Mouse (Mus musculus) forebrain, postnatal 0 days (tissue): Measurements from ENCODE around the gene Grb10. TPM values are rescaled to one million over a fixed set of nuclear protein-coding genes. Genes with fewer than 3 reads are reported as not detected.
A peak's percentile ranks its signal among the peaks of the same experiment; 100 is the strongest.

Experiments
- ATAC-seq: fragments of 200-750 bp; cut with Nextera tagmentation; 2 replicates; pipeline ENCODE4 v1.8.0; 2017; ENCODE audit warnings: mild to moderate bottlenecking, moderate library complexity
- DNase-seq: peaks from one replicate; pipeline ENCODE4 v3.0.0-alpha.2; 2015
- H3K27ac ChIP-seq: fragments of 300-500 bp; sonication (generic); 2 replicates; pipeline ENCODE4 v1.5.1; 2014; ENCODE audit warnings: low read depth, mild to moderate bottlenecking, antibody characterized with exemption, low read length, moderate library complexity, mixed read lengths
- H3K27me3 ChIP-seq: fragments of 300-500 bp; sonication (generic); 2 replicates; pipeline ENCODE4 v1.6.1; 2014; ENCODE audit warnings: mild to moderate bottlenecking, low read length, mixed read lengths; ENCODE audit not compliant: insufficient read depth
- H3K36me3 ChIP-seq: fragments of 300-500 bp; sonication (generic); 2 replicates; pipeline ENCODE4 v1.6.1; 2014; ENCODE audit warnings: mild to moderate bottlenecking, moderate library complexity; ENCODE audit not compliant: insufficient read depth
- H3K4me1 ChIP-seq: fragments of 300-500 bp; sonication (generic); 2 replicates; pipeline ENCODE4 v1.6.1; 2014; ENCODE audit warnings: antibody characterized with exemption; ENCODE audit not compliant: insufficient read depth
- H3K4me2 ChIP-seq: fragments of 300-500 bp; sonication (generic); 2 replicates; pipeline ENCODE4 v1.6.1; 2014; ENCODE audit warnings: low read depth, mild to moderate bottlenecking, moderate library complexity
- H3K4me3 ChIP-seq: fragments of 300-500 bp; sonication (generic); 2 replicates; pipeline ENCODE4 v1.5.1; 2014; ENCODE audit warnings: low read depth, low read length, mixed read lengths
- H3K9ac ChIP-seq: fragments of 300-500 bp; sonication (generic); 2 replicates; pipeline ENCODE4 v1.6.1; 2014; ENCODE audit warnings: mild to moderate bottlenecking
- H3K9me3 ChIP-seq: fragments of 300-500 bp; sonication (generic); 2 replicates; pipeline ENCODE4 v1.6.1; 2016; ENCODE audit warnings: low read length
- CTCF ChIP-seq: sonication (generic); IDR thresholded peaks from 2 replicates; pipeline ENCODE4 v1.5.1; 2016; ENCODE audit warnings: antibody characterized with exemption, control low read depth, low read depth
- WGBS: fragments of 180-500 bp; shearing (Covaris S2); extraction: QIAGEN DNeasy Blood & Tissue Kit; methylation state at CpG from one replicate; pipeline ENCODE4 v1.1.7; 2014; 5-methylcytosine and 5-hydroxymethylcytosine counted together
- polyA plus RNA-seq: library from polyadenylated mRNA; unstranded; fragments of >200 nt; fragmentation: Nextera tagmentation; extraction: Ambion mirVana; gene quantifications from 2 replicates; pipeline ENCODE4 v1.2.1, GENCODE M21; 2015
- total RNA-seq: library from RNA; depleted of rRNA; stranded (reverse); fragments of >200 nt; gene quantifications from 2 replicates; pipeline ENCODE4 v1.2.3, GENCODE M21; 2014

Grb10 gene
- total and polyA plus RNA-seq, 2 experiments from 2014 or later, result 32.7 to 80.3 TPM

DNA sequence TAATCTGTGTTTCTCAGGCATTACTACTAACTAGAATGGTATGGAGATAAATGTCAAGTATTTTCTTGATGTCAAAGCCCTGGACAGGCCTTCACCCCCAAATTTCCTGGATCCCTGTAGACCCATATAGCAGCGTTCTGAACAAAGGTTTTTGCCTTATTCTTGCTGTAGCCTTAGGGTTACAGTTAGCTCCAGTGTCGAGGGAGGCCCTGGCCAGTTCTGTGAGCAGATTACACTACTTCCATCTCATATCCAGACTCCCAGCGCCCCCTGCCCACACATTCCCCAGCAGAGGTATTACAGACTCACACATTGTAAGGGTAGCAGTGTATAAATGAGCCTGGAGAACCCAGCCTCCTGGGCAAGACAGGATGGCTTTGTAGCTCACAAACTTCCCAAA is 615 bp upstream of the Grb10 start:
- DNase-seq (no peak), ATAC-seq (peak; percentile 37; the same call in 1 of the 2 replicates)
- TF ChIP-seq CTCF, result peak; percentile 24; the same call in 1 of the 2 replicates
- H3K9ac ChIP-seq, result no peak overlapping the region
- H3K4me1 ChIP-seq, result no peaks in the 10 kb centered on the region
- H3K4me2 ChIP-seq, result no peak overlapping the region
- H3K4me3 ChIP-seq, result no peak overlapping the region
- no peak overlapping the region for H3K27ac ChIP-seq
- peaks cover 65% of the 10 kb centered on the region for H3K27me3 ChIP-seq
- H3K36me3 ChIP-seq, result no peaks in the 10 kb centered on the region
- 19% methylated on average over 3 of the region's 3 CpGs for WGBS
- H3K9me3 ChIP-seq, result no peaks in the 10 kb centered on the region

DNA sequence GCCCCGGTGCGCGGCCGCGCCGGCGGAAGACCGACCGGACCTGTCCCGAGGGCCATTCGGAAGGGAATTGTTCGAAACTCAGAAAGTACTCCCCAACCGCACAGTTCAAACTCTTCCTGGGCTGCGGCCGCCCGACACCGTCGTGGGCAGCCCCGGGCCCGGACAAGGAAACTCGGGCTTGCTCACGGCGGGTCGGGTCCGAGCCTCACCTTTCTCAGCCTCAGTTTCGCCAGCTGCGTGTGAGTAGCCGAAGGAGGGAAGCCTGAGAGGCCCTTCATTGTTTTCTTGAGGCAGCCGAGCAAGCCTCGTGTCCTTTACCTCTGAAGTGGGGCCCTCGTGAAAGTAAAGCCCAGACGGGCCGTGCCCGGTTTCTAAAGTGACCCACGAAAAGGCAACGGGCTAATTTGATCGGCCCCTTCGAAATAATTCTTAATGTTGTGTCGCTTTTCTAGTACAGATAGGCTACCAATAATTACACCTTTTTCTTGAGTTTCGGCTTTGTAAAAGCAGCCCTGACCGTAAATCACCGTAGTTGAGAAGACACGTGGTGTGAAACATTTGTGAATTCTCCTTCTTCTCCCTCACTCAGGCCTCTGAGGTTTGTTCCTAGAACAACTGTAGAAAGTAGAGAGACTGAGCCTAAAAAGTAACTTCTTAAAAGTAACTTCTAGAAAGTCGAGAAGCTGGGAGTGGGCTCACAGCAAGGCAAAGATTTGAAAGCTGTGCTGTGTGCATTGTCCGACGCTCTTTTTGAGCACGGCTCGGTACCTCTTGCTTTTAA is 604 bp downstream of the Grb10 start:
- Histone ChIP-seq H3K4me2 (peak overlapping the region; percentile 55), H3K36me3 (no peaks in the 10 kb centered on the region), H3K9me3 (no peaks in the 10 kb centered on the region), H3K9ac (no peak overlapping the region), H3K27me3 (peaks cover 69% of the 10 kb centered on the region), H3K27ac (no peak overlapping the region), H3K4me1 (no peaks in the 10 kb centered on the region), H3K4me3 (peak overlapping the region; percentile 42)
- DNase-seq (no peak), ATAC-seq (no peak)
- WGBS, result 7% methylated on average over 48 of the region's 48 CpGs
- TF ChIP-seq CTCF, result no peak

DNA sequence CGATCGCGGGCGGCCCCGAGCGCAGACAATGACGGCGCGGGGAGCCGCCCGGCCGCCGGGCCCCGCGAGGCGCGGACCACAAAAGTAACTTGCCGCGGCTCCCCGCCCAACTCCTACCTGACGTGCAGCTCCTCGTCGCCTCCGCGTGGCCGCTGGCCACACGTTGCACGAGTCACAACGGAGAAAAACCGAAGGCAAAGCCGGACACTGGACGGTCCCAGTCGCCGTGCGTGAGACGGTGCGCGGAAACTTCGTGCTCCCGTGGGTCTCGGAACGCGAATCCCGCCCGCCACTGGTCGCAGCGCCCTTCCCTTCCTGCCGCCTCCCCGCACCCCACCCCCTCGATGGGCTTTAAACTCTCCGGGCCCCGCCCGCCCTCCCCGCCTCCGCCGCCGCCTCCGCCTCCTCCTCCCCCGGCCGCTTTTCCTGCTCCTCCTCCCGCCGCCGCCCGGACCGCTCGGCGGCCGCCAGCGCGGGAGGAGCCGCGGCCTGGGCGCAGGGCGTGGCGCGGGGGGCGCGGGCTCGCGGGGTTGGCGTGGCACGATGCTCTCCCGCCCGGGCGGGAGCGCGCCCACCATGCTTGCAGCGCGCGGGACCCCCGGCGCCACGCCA is 1.3 kb downstream of the Grb10 start:
- no peak for DNase-seq
- H3K4me2 ChIP-seq, result peak overlapping the region; percentile 55

DNA sequence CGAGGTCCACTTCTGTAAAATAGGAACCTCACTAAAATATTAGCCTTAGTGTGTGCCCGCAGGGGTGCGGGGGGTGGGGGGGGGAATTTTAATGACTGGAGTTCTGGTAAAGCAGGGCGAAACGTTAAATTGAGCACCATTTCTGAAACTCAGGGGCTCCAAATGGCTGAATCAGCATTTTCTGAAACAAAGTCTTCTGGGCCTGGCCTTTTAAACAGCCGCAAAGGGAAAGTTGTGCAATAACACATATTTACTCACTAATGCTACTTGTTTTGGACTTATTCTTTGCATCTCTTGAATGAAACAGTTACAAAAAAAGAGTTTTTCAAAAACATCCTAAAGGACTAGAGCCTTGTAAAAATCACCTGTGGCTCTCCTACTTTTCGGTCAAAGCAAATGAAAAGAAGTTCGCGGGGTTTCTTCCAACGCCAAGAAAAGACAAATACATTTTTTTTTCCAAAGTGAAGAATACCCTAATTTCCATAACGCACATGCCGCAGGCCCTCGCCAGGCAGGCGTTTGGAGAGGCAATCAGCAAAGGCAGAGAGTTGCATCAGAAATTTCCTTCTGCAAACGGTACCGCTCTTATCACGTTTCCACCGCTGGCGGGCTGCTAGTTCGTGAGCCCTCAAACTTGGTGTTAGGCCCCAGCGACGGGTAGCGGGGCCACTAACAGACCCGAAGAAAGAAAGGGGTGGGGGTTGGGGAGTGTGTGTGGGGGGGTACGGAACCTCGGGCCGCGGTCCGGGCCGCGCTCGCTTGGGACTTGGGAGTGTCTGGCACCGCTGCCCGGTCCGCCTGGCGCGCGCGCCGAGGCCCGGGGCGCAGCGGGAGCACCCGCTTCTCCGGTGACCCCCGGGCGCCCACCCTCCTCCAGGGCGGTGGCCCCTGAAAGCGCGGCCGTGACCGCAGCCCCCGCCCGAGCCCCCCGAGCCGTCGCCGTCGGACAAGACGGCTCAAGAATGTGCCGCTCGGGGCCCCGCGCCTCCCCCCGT is 2.3 kb downstream of the Grb10 start:
- 2% methylated on average over 50 of the region's 65 CpGs for WGBS
- no peak for TF ChIP-seq CTCF
- no peaks in the 10 kb centered on the region for H3K36me3 ChIP-seq
- peaks cover 76% of the 10 kb centered on the region for H3K27me3 ChIP-seq
- peak; percentile 14 for ATAC-seq
- 0 out of 2 replicates have a peak overlapping the region, but pooled peaks have one; percentile 21 for H3K27ac ChIP-seq
- peak overlapping the region; percentile 35 for H3K9ac ChIP-seq
- peak overlapping the region; percentile 42 for H3K4me3 ChIP-seq
- H3K4me2 ChIP-seq, result peak overlapping the region; percentile 55
- DNase-seq, result no peak
- no peaks in the 10 kb centered on the region for H3K4me1 ChIP-seq
- H3K9me3 ChIP-seq, result no peaks in the 10 kb centered on the region

More for the DNA sequence above, 1.3 kb downstream of the Grb10 start:
- H3K4me1 ChIP-seq, result no peaks in the 10 kb centered on the region
- WGBS, result under 1% methylated on average over 64 of the region's 93 CpGs
- no peaks in the 10 kb centered on the region for H3K9me3 ChIP-seq
- H3K9ac ChIP-seq, result peak overlapping the region; percentile 35; the same call in 1 of the 2 replicates
- peaks cover 68% of the 10 kb centered on the region for H3K27me3 ChIP-seq
- no peaks in the 10 kb centered on the region for H3K36me3 ChIP-seq
- no peak overlapping the region for H3K27ac ChIP-seq
- peak overlapping the region; percentile 42 for H3K4me3 ChIP-seq
- TF ChIP-seq CTCF, result no peak
- peak; percentile 50 for ATAC-seq

DNA sequence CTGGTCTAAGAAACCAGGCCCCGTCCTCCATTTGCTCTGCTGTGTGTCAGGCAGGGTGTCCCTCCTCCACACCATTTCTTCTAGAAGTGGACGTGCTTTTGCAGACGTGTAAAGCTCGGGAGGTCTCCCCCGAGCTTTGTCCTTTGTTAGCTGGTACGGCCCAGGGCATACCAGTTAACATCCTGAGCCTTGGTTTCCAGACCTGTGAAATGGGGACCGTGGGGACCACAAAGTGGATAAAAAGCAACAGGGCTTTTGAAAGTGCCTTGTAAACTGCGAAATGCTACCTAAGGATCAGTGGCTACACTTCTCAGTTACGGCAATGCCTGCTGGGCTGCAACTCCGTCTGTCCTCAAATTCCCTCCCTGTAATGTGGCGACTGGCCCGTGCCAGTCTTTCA is 3.2 kb downstream of the Grb10 start:
- H3K4me2 ChIP-seq, result no peak overlapping the region
- DNase-seq (no peak), ATAC-seq (no peak)
- WGBS, result 13% methylated on average over 12 of the region's 12 CpGs
- H3K27ac ChIP-seq, result no peak overlapping the region
- H3K9me3 ChIP-seq, result no peaks in the 10 kb centered on the region
- no peak overlapping the region for H3K9ac ChIP-seq
- H3K36me3 ChIP-seq, result no peaks in the 10 kb centered on the region
- H3K4me1 ChIP-seq, result no peaks in the 10 kb centered on the region
- no peak overlapping the region for H3K4me3 ChIP-seq
- no peak for TF ChIP-seq CTCF
- peaks cover 75% of the 10 kb centered on the region for H3K27me3 ChIP-seq

DNA sequence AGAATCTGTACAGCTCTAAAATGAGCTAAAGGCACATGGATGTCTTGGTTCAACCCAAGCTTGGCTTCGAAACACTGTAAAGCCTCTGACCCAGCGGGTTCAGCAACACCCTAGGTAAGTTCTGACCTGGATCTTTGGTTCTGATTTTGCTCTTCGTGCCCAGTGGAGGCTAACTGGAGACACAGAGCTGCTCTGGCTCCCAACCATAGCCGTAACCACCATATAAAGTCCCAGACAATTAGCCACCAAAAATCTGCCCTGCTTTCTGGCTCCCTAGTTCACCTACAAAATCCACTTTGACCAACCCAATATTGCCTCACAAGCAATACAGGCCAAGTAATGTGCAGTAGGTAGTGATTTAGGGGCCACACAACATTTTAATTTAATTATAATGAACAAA is 3.7 kb downstream of the Grb10 start:
- 47% methylated on average over 4 of the region's 4 CpGs for WGBS
- Histone ChIP-seq H3K36me3 (no peaks in the 10 kb centered on the region), H3K27ac (no peak overlapping the region), H3K9ac (no peak overlapping the region), H3K4me2 (no peak overlapping the region), H3K4me3 (no peak overlapping the region), H3K9me3 (no peaks in the 10 kb centered on the region), H3K4me1 (no peaks in the 10 kb centered on the region), H3K27me3 (peaks cover 72% of the 10 kb centered on the region)
- DNase-seq (no peak), ATAC-seq (no peak)
- no peak for TF ChIP-seq CTCF
